Mouse (Mus musculus) retina, postnatal 7 days (tissue): ENCODE results near the gene Ubash3a.

Source experiments
- DNase-seq: peaks from one replicate; pipeline ENCODE4 v3.0.0-alpha.2; 2012; ENCODE audit warnings: low read depth, low spot score

Gene Ubash3a

GRCm38 (mm10) chr17:31280269-31280668 is 72.6 kb downstream of the Ubash3a start:
- DNase-seq = no peak

- no peak for DNase-seq
Measured at GRCm38 (mm10) chr17:31281830-31282686, 74.4 kb downstream of the Ubash3a start.

GRCm38 (mm10) chr17:31282687-31283053 is 75.0 kb downstream of the Ubash3a start:
- no peak for DNase-seq

- no peak for DNase-seq
Measured at GRCm38 (mm10) chr17:31285867-31286266, 78.2 kb downstream of the Ubash3a start.

GRCm38 (mm10) chr17:31286492-31286891 is 78.8 kb downstream of the Ubash3a start, which contains the start of gene Slc37a1:
Gene Slc37a1 (plus strand): TSS chr17:31286792.
- DNase-seq = no peak

GRCm38 (mm10) chr17:31287216-31287615 is 79.5 kb downstream of the Ubash3a start:
- DNase-seq = no peak

GRCm38 (mm10) chr17:31288999-31289726 is 81.5 kb downstream of the Ubash3a start:
- no peak for DNase-seq

- no peak for DNase-seq
Measured at GRCm38 (mm10) chr17:31290311-31290710, 82.6 kb downstream of the Ubash3a start.

- no peak for DNase-seq
Measured at GRCm38 (mm10) chr17:31290859-31291258, 83.2 kb downstream of the Ubash3a start.

- DNase-seq = no peak
Measured at GRCm38 (mm10) chr17:31294363-31295214, 86.9 kb downstream of the Ubash3a start.

GRCm38 (mm10) chr17:31295215-31295891 is 87.7 kb downstream of the Ubash3a start:
- no peak for DNase-seq

GRCm38 (mm10) chr17:31295892-31296781 is 88.5 kb downstream of the Ubash3a start:
- peak; percentile 41 for DNase-seq
